Mouse (Mus musculus): ENCODE data around the gene Rnf5.

DNA sequence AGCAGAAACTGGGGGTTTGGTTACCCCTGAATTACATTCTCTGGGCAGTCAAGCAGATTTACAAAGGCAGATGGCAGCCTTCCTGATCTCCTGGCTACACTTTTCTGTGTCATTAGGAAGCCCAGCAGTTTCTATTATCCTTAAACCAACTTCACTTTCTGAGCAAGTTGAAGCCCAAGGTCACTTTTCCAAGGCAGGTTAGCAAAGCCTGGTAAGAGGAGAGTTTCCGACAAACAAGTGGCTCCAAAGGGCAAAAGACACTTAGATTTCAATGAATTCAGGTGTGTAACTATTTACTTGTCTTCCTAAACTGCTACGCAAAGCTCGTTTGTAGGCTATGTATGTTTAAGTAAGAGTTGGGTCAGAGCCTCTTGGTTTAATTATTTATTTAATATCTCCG is 39.9 kb upstream of the Rnf5 start:
- TF ChIP-seq CTCF (IDR thresholded peaks at IDR 0.05; ENCODE audit: borderline replicate concordance, insufficient read depth, low read length) = no peak
- no peak for TF ChIP-seq POLR2A (IDR thresholded peaks at IDR 0.05; ENCODE audit: low read depth, low read length)

Measured in embryonic fibroblast, embryonic 13.5 days (primary cell).